Mouse (Mus musculus) R1 (cell line): ENCODE data around the gene 4921507P07Rik.
A peak's percentile ranks its signal among the peaks of the same experiment; 100 is the strongest.
"Not testable (repeated sequence)": the region's sequence is repeated elsewhere in the genome, so short reads cannot be mapped to it uniquely, and the experiment has no call there.

Experiments
- DNase-seq: peaks from one replicate; pipeline ENCODE4 v3.0.0-alpha.2; 2018; ENCODE audit warnings: low read depth, low spot score

4921507P07Rik gene

DNA sequence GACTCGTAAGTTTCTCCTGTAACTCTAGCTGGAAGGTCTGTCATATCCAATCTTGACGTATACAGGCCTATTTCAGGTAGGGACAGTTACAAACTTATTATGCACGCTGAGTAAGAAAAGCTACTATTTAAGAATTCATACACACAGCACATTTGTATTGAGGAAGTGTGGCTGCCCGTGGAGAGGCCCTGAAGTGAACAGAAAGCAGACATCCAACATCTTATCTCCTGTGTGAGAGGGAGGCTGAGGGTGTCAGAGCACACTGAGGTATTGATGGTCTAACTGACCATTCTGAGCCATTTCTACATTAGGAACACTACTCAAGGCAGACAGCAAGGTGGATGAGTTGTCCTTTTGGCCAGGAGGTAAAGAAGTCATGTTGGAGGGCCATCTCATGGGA lies 37.6 kb downstream of the 4921507P07Rik start:
- DNase-seq = no peak

DNA sequence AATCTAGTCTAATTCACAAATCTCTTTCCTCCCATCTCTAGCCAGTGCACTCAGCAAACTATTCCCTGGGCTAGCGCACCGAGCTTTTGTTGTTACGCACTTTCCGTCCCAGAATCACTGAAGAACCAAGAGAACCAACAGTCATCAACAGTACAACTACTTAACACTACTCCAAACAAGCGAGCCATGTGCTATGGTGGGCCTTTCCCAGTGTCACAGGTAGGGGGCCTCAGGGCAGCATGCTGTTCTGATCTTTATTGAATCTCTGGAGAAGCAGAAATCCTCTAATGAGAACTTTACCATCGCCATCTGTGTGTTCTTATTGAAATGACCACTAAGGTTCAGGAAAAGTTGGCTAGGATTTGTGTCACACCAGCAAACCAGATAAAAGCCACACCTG lies 38.9 kb downstream of the 4921507P07Rik start:
- DNase-seq = no peak

DNA sequence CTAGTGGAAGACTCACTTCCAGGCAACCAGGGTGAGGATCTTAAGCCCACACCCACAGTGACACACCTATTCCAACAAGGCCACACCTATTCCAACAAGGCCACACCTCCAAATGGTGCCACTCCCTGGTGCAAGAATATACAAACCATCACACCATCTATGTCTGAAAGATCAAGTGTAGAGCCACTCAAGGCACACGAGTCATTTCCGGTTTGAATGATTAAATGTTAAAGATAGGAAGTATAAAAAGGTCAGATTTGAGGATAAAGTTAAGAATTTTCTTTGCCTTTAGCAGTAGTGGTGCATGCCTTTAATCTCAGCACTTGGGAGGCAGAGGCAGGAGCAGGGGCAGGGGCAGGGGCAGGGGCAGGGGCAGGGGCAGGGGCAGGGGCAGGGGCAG lies 42.2 kb downstream of the 4921507P07Rik start:
- DNase-seq = not testable (repeated sequence)

DNA sequence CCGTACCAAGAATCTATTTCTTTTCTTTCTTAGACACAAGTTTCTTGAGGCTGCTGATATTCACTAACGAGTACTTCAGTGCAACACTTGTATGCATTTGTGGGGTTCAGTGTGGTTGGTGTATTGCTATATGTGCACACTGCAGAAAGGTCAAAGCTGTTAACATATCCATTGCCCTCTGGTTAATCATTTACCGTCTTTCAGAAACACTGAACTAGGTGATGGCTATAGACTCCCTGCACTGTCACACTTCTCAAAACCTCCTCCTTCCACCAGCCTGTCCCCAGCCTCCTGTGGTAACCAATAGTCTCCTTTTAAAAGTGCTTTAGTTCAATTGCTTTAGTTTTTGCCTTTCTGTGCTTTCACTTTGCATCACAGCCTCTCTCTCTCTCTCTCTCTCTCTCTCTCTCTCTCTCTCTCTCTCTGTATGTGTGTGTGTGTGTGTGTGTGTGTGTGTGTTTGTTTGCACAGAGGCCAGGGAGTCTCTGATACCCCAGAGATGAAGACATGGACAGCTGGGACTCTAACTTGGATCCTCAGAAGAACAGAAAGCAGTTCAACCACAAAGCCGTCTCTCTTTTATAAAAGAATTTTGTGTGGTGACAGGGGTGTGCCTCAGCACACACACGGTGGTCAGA lies 43.4 kb downstream of the 4921507P07Rik start:
- DNase-seq = no peak

DNA sequence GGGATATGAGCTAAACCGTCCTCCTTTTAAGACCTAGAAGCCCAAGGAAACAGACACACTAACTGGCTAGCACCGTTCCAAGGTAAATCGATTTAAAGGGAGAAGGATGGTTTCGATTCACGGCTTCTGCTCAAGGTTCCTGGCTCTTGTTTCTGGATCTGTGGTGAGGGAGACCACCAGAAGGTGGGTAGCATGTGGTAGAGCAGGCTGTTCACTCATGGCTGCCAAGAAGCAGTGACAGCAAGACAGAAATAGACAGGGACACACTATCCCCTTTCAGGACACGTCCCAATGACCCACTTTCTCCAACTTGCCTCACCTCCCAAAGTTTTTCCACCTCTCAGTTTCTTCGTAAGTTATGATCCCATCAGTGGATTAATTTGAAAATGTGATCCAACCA lies 46.6 kb downstream of the 4921507P07Rik start:
- no peak for DNase-seq

DNA sequence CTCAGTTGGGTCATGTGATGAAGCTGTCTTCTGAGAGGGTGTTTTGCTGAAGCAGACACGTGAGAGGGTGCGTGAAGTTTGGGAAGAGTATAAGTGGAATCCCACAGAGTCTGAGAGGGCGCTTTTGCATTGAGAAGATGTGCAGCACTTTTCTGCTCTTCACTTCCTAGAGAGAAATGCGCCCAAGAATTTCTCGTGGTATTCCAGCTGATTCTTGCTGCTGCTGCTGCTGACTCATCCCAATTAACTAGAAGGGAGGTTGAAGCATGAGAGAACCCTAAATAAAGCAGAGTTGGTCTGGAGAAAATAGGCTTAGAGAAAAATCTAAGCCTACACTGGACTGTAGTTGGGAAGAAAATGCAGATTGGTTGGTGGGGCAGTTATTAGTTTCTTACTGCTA lies 47.4 kb downstream of the 4921507P07Rik start:
- DNase-seq = no peak

DNA sequence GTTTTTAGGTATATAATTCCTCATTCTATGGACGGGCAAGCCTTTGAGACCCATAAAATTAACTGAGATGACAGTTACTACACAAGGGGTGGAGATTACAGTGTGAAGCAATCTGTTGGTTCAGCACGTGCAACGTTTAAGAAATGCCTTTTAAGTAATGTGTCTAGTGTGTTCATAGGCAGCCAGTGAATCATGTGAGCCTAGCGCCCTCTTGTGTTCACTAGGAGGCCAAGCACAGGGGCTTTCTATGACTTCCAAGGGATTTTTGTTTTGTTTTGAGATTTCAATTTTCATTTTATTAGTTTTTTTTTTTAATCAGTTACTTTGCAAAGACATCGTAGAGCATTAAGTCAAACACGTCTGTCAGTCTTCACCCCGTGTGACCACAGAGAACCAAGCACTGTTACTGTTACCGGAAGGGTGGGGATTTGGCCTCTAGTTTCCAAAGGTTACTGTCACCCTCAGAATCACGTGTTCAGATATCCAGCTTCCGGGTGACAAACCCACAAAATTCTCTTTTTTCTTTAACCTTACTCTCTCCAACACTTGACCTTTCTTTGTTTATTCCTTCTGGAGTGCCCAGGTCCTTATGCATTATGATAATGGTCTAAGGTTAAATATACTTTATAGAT lies 50.9 kb downstream of the 4921507P07Rik start:
- DNase-seq = peak; percentile 64

DNA sequence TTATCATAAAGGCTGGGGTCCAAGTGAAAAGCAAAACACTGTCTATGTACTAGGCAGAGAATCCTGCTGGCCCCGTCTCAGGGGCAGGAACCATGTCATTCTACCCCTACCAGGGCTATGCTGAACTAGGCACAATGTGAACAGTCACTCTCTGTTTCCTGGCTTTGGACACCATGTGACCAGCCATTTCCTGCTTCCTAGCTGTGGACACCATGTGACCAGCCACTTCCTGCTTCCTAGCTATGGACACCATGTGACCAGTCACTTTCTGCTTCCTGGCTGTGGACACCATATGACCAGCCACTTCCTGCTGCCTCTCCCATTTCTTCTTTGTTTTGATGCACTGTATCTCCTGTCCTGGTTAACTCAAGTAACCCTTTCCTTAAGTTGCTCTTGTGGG lies 53.9 kb downstream of the 4921507P07Rik start:
- no peak for DNase-seq

DNA sequence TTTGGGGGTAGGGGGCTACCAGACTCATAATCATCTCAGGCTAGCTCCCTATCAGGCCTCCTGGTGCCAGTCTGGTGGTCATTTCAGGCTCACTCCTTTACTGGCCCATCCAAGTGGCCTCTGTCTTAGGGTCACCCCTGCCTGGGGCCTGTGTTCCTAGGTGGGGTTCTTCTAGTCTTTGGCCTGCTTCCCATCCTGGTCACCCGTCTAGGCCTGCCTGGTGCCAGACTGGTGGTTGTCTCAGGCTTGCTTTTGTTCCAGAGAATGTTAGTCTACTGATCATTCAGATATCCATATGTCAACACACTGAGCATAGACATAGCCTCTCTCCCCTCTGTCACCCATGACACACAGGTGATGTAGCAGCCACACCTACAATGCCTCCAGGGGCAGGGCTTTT lies 56.8 kb downstream of the 4921507P07Rik start:
- no peak for DNase-seq

DNA sequence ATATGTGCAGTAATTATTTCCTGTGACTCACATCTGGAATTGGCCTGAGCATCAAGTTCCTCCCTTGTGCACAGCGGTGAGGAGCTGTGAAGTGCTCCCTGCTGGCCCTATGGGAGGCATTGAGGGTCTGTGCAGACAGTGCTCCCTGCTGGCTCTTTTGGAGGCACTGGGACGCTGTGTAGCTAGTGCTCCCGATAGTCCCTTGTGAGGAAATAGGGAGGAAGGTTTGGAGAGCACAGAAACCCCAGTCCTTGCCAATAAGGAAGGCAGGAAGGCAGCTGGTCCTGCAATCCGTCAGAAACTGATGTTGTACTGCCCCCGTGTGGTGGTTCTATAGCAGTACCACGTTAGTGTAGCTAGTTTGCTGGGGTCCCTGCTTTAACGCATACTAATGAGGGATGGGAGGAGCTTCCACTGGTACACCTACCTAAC lies 60.0 kb downstream of the 4921507P07Rik start:
- peak; percentile 85 for DNase-seq

DNA sequence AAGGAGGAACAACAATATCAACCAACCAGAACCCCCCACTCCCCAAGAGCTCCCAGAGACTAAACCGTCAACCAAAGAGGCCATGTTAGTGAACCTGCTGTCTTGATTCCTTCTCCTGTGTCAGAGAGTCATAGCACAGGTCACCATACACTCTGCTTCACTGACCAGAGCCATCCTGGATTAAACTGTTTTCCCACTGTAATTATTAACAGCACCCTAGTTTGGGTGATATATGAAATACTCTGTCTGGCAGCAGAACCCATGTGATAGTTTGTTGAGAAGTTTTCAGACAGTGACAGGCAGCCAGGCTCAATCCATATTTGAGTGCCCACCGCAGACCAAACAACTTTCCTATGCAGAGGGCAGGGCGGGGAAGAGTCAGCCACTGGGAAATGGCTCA lies 61.1 kb downstream of the 4921507P07Rik start:
- DNase-seq = no peak

DNA sequence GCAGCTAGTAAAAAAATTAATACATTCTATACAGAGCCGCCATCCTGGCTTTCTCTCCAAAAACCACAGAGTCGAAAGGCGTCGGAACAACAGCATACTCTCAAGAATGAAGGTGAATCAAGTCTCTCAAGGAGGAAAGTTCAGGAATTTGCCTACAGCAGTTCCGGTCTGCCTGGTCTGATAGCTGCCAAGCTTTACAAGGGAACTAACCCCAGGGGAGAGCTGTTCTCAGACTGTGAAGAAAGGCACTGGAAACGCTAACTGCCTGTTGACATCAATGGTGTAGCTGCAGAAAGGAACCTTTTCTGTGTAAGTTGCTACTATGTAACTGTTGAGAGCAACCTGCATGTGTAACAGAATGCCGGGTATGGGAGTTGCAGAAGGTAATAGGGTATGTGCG lies 64.5 kb downstream of the 4921507P07Rik start:
- no peak for DNase-seq

DNA sequence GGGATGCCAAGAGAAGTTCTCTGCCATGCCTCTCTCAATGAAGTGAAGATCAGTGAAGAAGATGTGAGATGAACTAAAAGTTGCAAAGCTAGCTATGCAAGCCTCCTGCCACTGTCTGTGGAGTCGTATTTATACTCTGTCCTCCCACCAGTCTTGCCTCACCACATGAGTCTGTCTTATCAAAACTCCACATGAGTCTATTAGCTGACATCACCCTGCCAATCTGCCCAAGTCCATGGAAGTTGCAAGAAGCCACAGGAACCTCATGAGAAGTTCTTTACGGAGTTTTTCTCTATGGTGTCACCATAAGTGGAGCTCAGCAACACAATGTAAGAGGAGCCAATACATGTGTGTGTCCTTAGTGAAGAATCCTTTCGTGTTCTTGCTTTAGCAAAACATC lies 65.4 kb downstream of the 4921507P07Rik start:
- DNase-seq = no peak

DNA sequence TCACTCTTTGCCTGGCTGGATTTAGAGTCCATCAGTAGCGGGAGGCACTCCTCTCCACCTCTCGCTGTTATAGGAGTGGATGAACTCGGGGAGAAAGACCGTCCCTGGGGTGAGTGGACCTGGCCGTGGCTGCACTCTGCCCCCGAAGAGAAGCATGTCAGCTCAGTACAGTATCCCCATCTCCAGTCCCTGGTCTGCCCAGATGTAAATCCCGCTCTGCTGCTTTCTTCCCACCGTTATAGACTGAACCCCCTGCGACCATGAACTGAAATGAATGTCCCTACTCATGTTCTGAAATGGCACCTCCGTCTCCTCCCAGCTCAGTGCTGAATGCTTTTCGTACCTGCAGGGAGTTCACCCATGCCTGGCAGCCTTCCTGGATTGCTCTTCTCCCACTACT lies 67.2 kb downstream of the 4921507P07Rik start:
- DNase-seq = no peak

DNA sequence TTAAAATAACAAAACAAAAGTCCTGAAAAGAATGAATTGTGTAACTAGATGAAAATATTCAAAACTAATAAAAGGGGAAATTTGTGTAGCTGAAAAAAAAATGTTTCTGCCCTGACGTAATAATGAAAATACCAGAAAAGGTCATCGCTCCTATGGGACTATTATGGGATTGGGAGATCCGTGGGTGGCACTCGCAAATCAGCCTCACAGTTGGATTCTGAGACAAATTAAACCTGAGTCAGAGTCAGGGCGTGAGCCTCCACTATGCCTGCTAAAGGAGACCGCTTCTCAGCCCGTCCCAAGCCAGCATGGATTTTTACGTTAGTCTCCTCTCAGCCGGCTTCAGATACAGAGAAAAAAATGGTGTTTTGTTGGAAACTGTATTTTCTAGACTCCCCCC lies 69.0 kb downstream of the 4921507P07Rik start:
- DNase-seq = no peak

DNA sequence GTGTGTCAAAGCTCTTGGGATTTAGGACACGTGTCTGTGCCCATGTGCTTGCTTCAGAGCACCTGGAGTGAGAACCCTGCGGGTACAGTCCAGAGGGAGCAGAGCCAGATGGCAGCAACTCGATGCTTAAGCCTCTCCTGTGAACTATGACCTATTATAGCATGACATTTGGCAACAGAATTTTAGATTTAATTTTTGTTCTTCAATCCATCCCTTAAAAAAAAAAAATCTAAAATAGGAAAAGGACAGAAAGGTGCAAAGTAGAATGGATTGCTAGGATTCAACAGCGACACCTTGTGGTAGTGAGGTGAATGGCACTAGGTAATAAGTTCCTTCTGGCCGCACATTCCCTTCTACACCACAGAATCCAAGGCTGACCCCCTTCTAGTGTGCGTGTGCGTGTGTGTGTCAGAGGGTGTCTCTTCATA lies 69.8 kb downstream of the 4921507P07Rik start:
- DNase-seq = peak; percentile 80

DNA sequence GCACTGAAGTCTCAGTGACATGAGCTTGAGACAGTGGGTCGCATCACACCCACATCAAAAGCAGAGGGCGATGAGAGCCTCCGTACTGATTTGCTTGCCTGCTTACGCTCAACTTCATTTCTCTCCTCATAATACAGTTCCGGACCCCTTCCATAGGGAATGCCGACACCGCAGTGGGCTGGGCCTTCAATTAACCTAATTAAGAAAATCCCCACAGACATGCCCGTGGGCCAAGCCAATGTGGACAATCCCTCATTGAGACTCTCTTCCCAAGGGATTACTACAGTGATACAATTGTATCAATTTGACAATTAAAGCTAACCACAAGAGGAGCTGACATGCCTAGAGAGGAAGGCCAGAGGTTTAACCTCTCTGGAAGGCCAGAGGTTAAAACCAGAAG lies 70.6 kb downstream of the 4921507P07Rik start:
- DNase-seq = no peak

DNA sequence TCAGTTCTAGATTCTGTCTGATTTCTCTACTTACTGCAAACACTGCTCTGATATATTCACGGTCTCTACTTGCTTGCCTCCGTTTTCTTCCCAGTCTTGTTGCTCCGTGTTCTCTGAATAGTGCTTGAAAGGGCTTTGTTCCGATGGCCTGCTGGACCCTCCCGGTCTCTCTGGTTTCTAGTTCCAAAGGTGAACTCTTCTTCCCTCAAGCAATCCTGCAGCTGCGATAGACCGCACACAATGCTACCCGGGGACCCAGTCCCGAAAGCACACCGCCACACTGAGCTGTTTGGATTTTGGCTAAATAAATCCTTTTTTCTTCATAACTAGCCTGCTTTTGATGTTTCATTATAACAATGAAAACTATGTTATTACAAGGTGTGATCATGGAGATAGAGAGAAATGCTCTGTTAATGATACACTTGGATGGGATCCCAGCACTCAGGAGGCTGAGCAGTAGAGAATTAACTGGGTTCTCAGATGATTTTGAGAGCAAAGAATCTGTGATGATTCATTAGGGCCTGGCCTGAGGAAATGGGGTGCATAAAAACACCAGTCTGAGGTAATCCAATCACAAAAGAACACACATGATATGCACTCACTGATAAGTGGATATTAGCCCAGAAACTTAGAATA lies 72.1 kb downstream of the 4921507P07Rik start:
- no peak for DNase-seq
